Mouse (Mus musculus) intestine, embryonic 16.5 days (tissue): ENCODE results near the gene Slc26a6. TPM values are rescaled to one million over a fixed set of nuclear protein-coding genes. Genes with fewer than 3 reads are reported as not detected.

ENCODE experiments used
- ATAC-seq: fragments of 200-750 bp; cut with Nextera tagmentation; 2 replicates; pipeline ENCODE4 v1.8.0; 2017; ENCODE audit warnings: moderate TSS enrichment, moderate library complexity
- H3K27ac ChIP-seq: fragments of 300-500 bp; sonication (generic); 2 replicates; pipeline ENCODE4 v1.5.1; 2014; ENCODE audit warnings: mild to moderate bottlenecking, low read length
- H3K27me3 ChIP-seq: fragments of 300-500 bp; sonication (generic); replicated peaks from 2 replicates; pipeline ENCODE4 v1.6.1; 2014; ENCODE audit warnings: low read length, control low read depth, mixed read lengths; ENCODE audit not compliant: control insufficient read depth, insufficient read depth
- H3K36me3 ChIP-seq: fragments of 300-500 bp; sonication (generic); 2 replicates; pipeline ENCODE4 v1.6.1; 2014; ENCODE audit warnings: low read length, control low read depth; ENCODE audit not compliant: control insufficient read depth, insufficient read depth
- H3K4me1 ChIP-seq: fragments of 300-500 bp; sonication (generic); 2 replicates; pipeline ENCODE4 v1.6.1; 2014; ENCODE audit warnings: low read length, control low read depth, mixed read lengths; ENCODE audit not compliant: control insufficient read depth, insufficient read depth
- H3K4me2 ChIP-seq: fragments of 300-500 bp; sonication (generic); 2 replicates; pipeline ENCODE4 v1.6.1; 2014; ENCODE audit warnings: low read depth, low read length, control low read depth
- H3K4me3 ChIP-seq: fragments of 300-500 bp; sonication (generic); 2 replicates; pipeline ENCODE4 v1.5.1; 2014; ENCODE audit warnings: mild to moderate bottlenecking, low read length
- H3K9ac ChIP-seq: fragments of 300-500 bp; sonication (generic); 2 replicates; pipeline ENCODE4 v1.6.1; 2014; ENCODE audit warnings: low read depth, low read length
- H3K9me3 ChIP-seq: fragments of 300-500 bp; sonication (generic); 2 replicates; pipeline ENCODE4 v1.6.1; 2016; ENCODE audit warnings: low read length, control low read depth; ENCODE audit not compliant: control insufficient read depth
- WGBS: fragments of 180-500 bp; shearing (Covaris S2); extraction: QIAGEN DNeasy Blood & Tissue Kit; methylation state at CpG from one replicate; pipeline ENCODE4 v1.1.7; 2014; 5-methylcytosine and 5-hydroxymethylcytosine counted together
- polyA plus RNA-seq: library from polyadenylated mRNA; unstranded; fragments of >200 nt; fragmentation: Nextera tagmentation; extraction: Ambion mirVana; gene quantifications from 2 replicates; pipeline ENCODE4 v1.2.1, GENCODE M21; 2015

Slc26a6 gene
- polyA plus RNA-seq, 1 experiment from 2014 or later = 75.9 TPM

DNA sequence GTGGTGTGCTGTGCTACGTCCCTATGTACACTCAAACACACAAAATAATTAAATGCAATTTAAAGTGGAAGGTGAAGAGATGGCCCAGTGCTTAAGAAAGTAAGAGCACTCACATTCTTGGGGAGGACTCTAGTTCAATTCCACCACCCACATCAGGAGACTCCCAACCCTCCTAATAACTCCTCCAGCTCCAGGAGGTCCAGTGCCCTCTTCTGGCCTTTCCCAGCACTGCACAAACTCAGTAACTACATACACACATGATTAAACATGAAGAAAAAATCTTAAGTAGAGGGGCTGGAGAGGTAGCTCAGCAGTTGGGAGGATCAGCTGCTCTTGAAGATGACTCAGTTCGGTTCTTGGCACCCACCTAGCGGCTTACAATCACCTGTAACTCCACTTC, 33.6 kb upstream of the Slc26a6 start:
- Histone ChIP-seq H3K9ac (no peak overlapping the region), H3K27me3 (peaks cover 12% of the 10 kb centered on the region), H3K4me3 (no peak overlapping the region), H3K4me1 (no peaks in the 10 kb centered on the region), H3K4me2 (no peak overlapping the region), H3K27ac (no peak overlapping the region), H3K36me3 (peaks cover 4% of the 10 kb centered on the region; the same call in 1 of the 2 replicates), H3K9me3 (no peaks in the 10 kb centered on the region)
- WGBS = 65% methylated on average over 3 of the region's 3 CpGs
- no peak for ATAC-seq

DNA sequence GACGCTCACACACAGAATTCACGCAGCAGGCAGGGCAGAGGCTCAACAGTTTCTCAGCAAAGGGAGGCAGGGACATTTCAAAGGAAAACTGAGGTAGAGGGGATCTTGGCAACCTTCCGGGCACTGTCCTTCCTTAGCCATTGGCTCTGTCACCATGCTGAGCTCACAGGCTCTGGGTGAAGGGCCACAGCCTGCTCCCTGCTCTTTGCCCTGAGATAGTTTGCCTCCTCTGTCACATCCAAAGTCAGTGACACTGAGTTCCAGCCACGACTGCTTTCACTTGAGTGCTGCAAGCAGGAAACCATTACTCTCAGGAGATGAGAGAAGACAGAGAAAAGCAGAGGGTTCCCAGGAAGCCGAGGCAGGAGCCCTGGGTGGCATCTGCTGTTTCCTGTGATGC, 33.0 kb upstream of the Slc26a6 start:
- H3K4me2 ChIP-seq = no peak overlapping the region
- H3K9me3 ChIP-seq = no peaks in the 10 kb centered on the region
- H3K36me3 ChIP-seq = peaks cover 4% of the 10 kb centered on the region; the same call in 1 of the 2 replicates
- no peak for ATAC-seq
- no peak overlapping the region for H3K4me3 ChIP-seq
- H3K9ac ChIP-seq = no peak overlapping the region
- H3K27me3 ChIP-seq = peaks cover 18% of the 10 kb centered on the region
- WGBS = 69% methylated on average over 5 of the region's 5 CpGs
- H3K4me1 ChIP-seq = no peaks in the 10 kb centered on the region
- no peak overlapping the region for H3K27ac ChIP-seq

- no peak for ATAC-seq
- H3K4me2 ChIP-seq = no peak overlapping the region
- no peak overlapping the region for H3K27ac ChIP-seq
- 5% methylated on average over 25 of the region's 25 CpGs for WGBS
- peaks cover 53% of the 10 kb centered on the region for H3K27me3 ChIP-seq
- H3K9me3 ChIP-seq = no peaks in the 10 kb centered on the region
- H3K36me3 ChIP-seq = no peaks in the 10 kb centered on the region
- no peak overlapping the region for H3K9ac ChIP-seq
- H3K4me1 ChIP-seq = peaks cover 11% of the 10 kb centered on the region
- H3K4me3 ChIP-seq = no peak overlapping the region
These were observed 28.9 kb upstream of the Slc26a6 start for GRCm38 (mm10) chr9:108824144-108824685.

DNA sequence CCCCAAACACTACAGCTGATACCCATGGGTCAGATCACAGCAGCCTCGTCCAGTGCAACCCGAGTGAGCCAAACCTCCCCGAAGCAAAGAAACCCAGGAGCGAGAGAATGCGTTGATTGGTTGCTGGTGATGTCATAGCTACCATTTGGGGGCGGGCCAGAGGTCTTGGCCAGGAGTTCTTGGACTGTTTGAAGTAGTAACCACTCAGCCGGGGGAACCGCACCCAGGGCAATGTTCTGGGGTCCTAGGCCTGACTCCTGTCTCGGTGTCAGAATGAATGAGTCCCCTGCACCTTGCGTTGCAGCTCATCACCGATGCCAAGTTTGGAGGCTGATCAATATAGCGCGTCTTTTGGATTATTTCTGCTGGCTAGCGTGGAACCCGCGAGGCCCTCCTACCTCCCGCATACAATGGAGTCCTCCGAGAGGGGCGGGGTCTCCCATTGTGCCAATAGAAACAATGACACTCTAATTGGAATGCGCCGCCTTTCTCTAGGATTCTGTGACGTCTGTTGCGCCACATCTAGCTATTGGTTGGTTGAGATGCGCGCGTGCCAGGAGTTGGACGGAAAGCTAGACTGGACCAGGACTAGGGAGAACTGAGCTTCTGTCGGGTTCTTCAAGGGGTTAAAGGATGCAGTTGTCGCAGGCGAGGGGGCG, 28.2 kb upstream of the Slc26a6 start:
- Histone ChIP-seq H3K4me3 (no peak overlapping the region), H3K9ac (no peak overlapping the region), H3K27me3 (peaks cover 58% of the 10 kb centered on the region), H3K27ac (no peak overlapping the region), H3K4me2 (no peak overlapping the region), H3K36me3 (no peaks in the 10 kb centered on the region), H3K9me3 (no peaks in the 10 kb centered on the region), H3K4me1 (peaks cover 11% of the 10 kb centered on the region)
- WGBS = under 1% methylated on average over 31 of the region's 31 CpGs
- ATAC-seq = peak; percentile 32

DNA sequence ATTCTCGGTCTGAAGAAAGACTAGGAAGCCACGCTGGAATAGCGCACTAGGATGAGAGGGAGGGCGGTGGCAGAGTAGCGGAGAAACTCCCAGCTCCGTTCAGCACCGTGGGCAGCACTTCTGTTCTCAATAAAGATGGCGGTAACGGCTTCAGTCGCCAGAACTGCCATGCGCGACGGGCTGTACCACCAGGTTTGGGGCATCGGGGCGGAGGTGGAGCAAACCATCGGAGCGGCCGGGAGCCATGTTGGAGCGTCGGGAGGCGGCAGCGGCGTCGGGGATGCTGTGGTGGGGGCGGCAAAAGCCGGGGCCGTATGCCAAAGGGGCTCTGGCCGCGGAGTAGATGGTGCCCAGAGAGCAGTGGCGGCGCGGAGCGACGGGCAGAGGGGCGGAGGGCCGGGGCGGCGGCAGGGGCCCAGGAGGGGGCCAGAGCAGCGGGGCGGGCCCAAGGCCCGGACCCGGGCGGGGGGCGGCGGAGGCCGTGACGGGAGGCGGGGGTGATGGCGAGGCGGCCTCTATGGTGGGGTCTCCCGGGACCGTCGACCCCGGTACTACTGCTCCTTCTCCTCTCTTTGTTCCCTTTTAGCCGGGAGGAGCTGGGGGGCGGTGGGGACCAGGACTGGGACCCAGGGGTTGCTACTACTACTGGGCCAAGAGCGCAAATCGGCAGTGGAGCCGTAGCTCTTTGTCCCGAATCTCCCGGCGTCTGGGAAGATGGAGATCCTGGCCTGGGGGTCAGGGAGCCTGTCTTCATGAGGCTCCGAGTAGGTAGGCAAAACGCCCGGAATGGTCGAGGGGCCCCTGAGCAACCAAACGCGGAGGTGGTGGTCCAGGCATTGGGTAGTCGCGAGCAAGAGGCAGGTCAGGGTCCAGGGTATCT, 27.0 kb upstream of the Slc26a6 start, which contains the start of gene Celsr3:
Celsr3 (plus strand) TSS at position 501 of the 880 bp plus-strand sequence.
- Histone ChIP-seq H3K4me2 (peak within 1 kb of the TSS; percentile 56), H3K27ac (no peak within 1 kb of the TSS), H3K9me3 (no peaks in the 10 kb centered on the region), H3K9ac (0 out of 2 replicates have a peak within 1 kb of the TSS, but pooled peaks have one; percentile 18), H3K27me3 (peaks cover 61% of the 10 kb centered on the region), H3K4me3 (peak within 1 kb of the TSS; percentile 45), H3K36me3 (no peaks in the 10 kb centered on the region), H3K4me1 (peaks cover 11% of the 10 kb centered on the region)
- peak; percentile 19; the same call in 1 of the 2 replicates for ATAC-seq
- WGBS = 2% methylated on average over 69 of the region's 70 CpGs

GRCm38 (mm10) chr9:108826700-108827340, 26.3 kb upstream of the Slc26a6 start:
- Histone ChIP-seq H3K36me3 (no peaks in the 10 kb centered on the region), H3K4me1 (peaks cover 17% of the 10 kb centered on the region), H3K4me3 (peak overlapping the region; percentile 45), H3K27me3 (peaks cover 68% of the 10 kb centered on the region), H3K9me3 (no peaks in the 10 kb centered on the region), H3K9ac (no peak overlapping the region), H3K27ac (no peak overlapping the region), H3K4me2 (peak overlapping the region; percentile 56)
- peak; percentile 59 for ATAC-seq
- WGBS = 2% methylated on average over 39 of the region's 39 CpGs

DNA sequence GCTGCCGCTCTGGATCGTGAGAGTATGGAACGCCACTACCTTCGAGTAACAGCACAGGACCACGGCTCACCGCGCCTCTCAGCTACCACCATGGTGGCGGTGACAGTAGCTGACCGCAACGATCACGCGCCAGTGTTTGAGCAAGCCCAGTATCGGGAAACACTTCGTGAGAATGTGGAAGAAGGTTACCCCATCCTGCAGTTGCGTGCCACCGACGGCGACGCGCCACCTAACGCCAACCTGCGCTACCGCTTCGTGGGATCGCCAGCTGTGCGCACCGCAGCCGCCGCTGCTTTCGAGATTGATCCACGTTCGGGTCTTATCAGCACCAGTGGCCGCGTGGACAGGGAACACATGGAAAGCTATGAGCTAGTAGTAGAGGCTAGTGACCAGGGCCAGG, 25.6 kb upstream of the Slc26a6 start:
- Histone ChIP-seq H3K4me1 (peaks cover 18% of the 10 kb centered on the region), H3K36me3 (no peaks in the 10 kb centered on the region), H3K4me2 (peak overlapping the region; percentile 56), H3K27me3 (peaks cover 69% of the 10 kb centered on the region), H3K9me3 (no peaks in the 10 kb centered on the region), H3K4me3 (peak overlapping the region; percentile 34), H3K27ac (no peak overlapping the region), H3K9ac (no peak overlapping the region)
- WGBS = 10% methylated on average over 34 of the region's 34 CpGs
- ATAC-seq = no peak; the same call in 1 of the 2 replicates

- peaks cover 18% of the 10 kb centered on the region for H3K4me1 ChIP-seq
- 59% methylated on average over 18 of the region's 18 CpGs for WGBS
- no peaks in the 10 kb centered on the region for H3K9me3 ChIP-seq
- H3K4me2 ChIP-seq = peak overlapping the region; percentile 56
- ATAC-seq = no peak
- no peak overlapping the region for H3K27ac ChIP-seq
- H3K9ac ChIP-seq = no peak overlapping the region
- peaks cover 73% of the 10 kb centered on the region for H3K27me3 ChIP-seq
- peak overlapping the region; percentile 34 for H3K4me3 ChIP-seq
- no peaks in the 10 kb centered on the region for H3K36me3 ChIP-seq
These were observed 25.2 kb upstream of the Slc26a6 start for GRCm38 (mm10) chr9:108827906-108828305.

DNA sequence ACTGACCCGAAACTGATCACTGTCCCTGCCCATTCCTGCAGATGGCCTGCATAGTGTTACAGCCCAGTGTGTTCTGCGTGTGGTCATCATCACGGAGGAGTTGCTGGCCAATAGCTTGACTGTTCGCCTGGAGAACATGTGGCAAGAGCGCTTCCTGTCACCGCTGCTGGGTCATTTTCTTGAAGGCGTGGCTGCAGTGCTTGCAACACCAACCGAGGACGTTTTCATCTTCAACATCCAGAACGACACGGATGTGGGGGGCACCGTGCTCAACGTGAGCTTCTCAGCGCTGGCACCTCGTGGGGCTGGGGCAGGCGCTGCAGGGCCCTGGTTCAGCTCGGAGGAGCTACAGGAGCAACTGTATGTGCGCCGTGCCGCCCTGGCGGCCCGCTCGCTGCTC, 21.4 kb upstream of the Slc26a6 start:
- WGBS = 6% methylated on average over 23 of the region's 23 CpGs
- Histone ChIP-seq H3K27me3 (peaks cover 50% of the 10 kb centered on the region), H3K4me3 (peak overlapping the region; percentile 48), H3K27ac (no peak overlapping the region), H3K9ac (peak overlapping the region; percentile 2), H3K4me2 (peak overlapping the region; percentile 90), H3K4me1 (peaks cover 13% of the 10 kb centered on the region), H3K36me3 (no peaks in the 10 kb centered on the region), H3K9me3 (no peaks in the 10 kb centered on the region)
- ATAC-seq = no peak
